Mouse (Mus musculus): ENCODE results near the gene Lrp10. TPM values are rescaled to one million over a fixed set of nuclear protein-coding genes. Genes with fewer than 3 reads are reported as not detected.

Gene Lrp10
- total and polyA plus RNA-seq, 2 experiments from 2014 or later, result 36.0 to 57.7 TPM

- Histone ChIP-seq H3K36me3 (ENCODE audit: insufficient read depth, low read length) (no peaks in the 10 kb centered on the region), H3K27me3 (ENCODE audit: insufficient read depth, low read length) (no peaks in the 10 kb centered on the region), H3K9ac (replicated peaks; ENCODE audit: low read length) (no peak overlapping the region), H3K4me2 (ENCODE audit: low read depth, low read length) (no peak overlapping the region), H3K4me3 (ENCODE audit: low read length) (no peak overlapping the region), H3K9me3 (ENCODE audit: low read length) (no peaks in the 10 kb centered on the region), H3K4me1 (ENCODE audit: insufficient read depth, low read length) (no peaks in the 10 kb centered on the region), H3K27ac (no peak overlapping the region)
- ATAC-seq (no peak), DNase-seq (ENCODE audit: low spot score) (no peak)
- WGBS, result 92% methylated on average over 7 of the region's 7 CpGs
- TF ChIP-seq CTCF (IDR thresholded peaks at IDR 0.05; ENCODE audit: low read depth), result no peak
Measured at GRCm38 (mm10) chr14:54485899-54486298, 22.0 kb downstream of the Lrp10 start.

- no peak for TF ChIP-seq CTCF (IDR thresholded peaks at IDR 0.05; ENCODE audit: low read depth)
- no peak overlapping the region for H3K27ac ChIP-seq
- no peak for ATAC-seq
Measured at GRCm38 (mm10) chr14:54487732-54488131, 23.8 kb downstream of the Lrp10 start.

GRCm38 (mm10) chr14:54488350-54488749, 24.4 kb downstream of the Lrp10 start:
- ATAC-seq (no peak), DNase-seq (ENCODE audit: low spot score) (no peak)
- no peak overlapping the region for H3K9ac ChIP-seq (replicated peaks; ENCODE audit: low read length)
- H3K4me1 ChIP-seq (ENCODE audit: insufficient read depth, low read length), result no peaks in the 10 kb centered on the region
- no peaks in the 10 kb centered on the region for H3K9me3 ChIP-seq (ENCODE audit: low read length)
- no peak overlapping the region for H3K27ac ChIP-seq
- H3K27me3 ChIP-seq (ENCODE audit: insufficient read depth, low read length), result no peaks in the 10 kb centered on the region
- no peak overlapping the region for H3K4me3 ChIP-seq (ENCODE audit: low read length)
- H3K4me2 ChIP-seq (ENCODE audit: low read depth, low read length), result no peak overlapping the region
- no peaks in the 10 kb centered on the region for H3K36me3 ChIP-seq (ENCODE audit: insufficient read depth, low read length)
- no peak for TF ChIP-seq CTCF (IDR thresholded peaks at IDR 0.05; ENCODE audit: low read depth)

More at GRCm38 (mm10) chr14:54487732-54488131, 23.8 kb downstream of the Lrp10 start:
- peak; percentile 64 for DNase-seq (ENCODE audit: low spot score)
- H3K9ac ChIP-seq (replicated peaks; ENCODE audit: low read length), result no peak overlapping the region
- H3K4me3 ChIP-seq (ENCODE audit: low read length), result no peak overlapping the region
- no peaks in the 10 kb centered on the region for H3K36me3 ChIP-seq (ENCODE audit: insufficient read depth, low read length)
- no peaks in the 10 kb centered on the region for H3K4me1 ChIP-seq (ENCODE audit: insufficient read depth, low read length)
- H3K9me3 ChIP-seq (ENCODE audit: low read length), result no peaks in the 10 kb centered on the region
- H3K4me2 ChIP-seq (ENCODE audit: low read depth, low read length), result no peak overlapping the region
- WGBS, result 55% methylated on average over 2 of the region's 2 CpGs
- no peaks in the 10 kb centered on the region for H3K27me3 ChIP-seq (ENCODE audit: insufficient read depth, low read length)

- Histone ChIP-seq H3K27me3 (ENCODE audit: insufficient read depth, low read length) (no peaks in the 10 kb centered on the region), H3K36me3 (ENCODE audit: insufficient read depth, low read length) (no peaks in the 10 kb centered on the region), H3K4me2 (ENCODE audit: low read depth, low read length) (no peak overlapping the region), H3K27ac (no peak overlapping the region), H3K4me3 (ENCODE audit: low read length) (no peak overlapping the region), H3K4me1 (ENCODE audit: insufficient read depth, low read length) (no peaks in the 10 kb centered on the region), H3K9ac (replicated peaks; ENCODE audit: low read length) (no peak overlapping the region), H3K9me3 (ENCODE audit: low read length) (no peaks in the 10 kb centered on the region)
- DNase-seq (ENCODE audit: low spot score) (no peak), ATAC-seq (no peak)
- 69% methylated on average over 18 of the region's 18 CpGs for WGBS
- TF ChIP-seq CTCF (IDR thresholded peaks at IDR 0.05; ENCODE audit: low read depth), result no peak
Measured at GRCm38 (mm10) chr14:54492345-54493131, 28.6 kb downstream of the Lrp10 start.

GRCm38 (mm10) chr14:54493236-54493635, 29.3 kb downstream of the Lrp10 start:
- Histone ChIP-seq H3K9me3 (ENCODE audit: low read length) (no peaks in the 10 kb centered on the region), H3K36me3 (ENCODE audit: insufficient read depth, low read length) (no peaks in the 10 kb centered on the region), H3K4me3 (ENCODE audit: low read length) (no peak overlapping the region), H3K27ac (no peak overlapping the region), H3K9ac (replicated peaks; ENCODE audit: low read length) (no peak overlapping the region), H3K27me3 (ENCODE audit: insufficient read depth, low read length) (no peaks in the 10 kb centered on the region), H3K4me2 (ENCODE audit: low read depth, low read length) (no peak overlapping the region), H3K4me1 (ENCODE audit: insufficient read depth, low read length) (no peaks in the 10 kb centered on the region)
- ATAC-seq (no peak), DNase-seq (ENCODE audit: low spot score) (no peak)
- WGBS, result 94% methylated on average over 5 of the region's 5 CpGs
- no peak for TF ChIP-seq CTCF (IDR thresholded peaks at IDR 0.05; ENCODE audit: low read depth)

GRCm38 (mm10) chr14:54494234-54494633, 30.3 kb downstream of the Lrp10 start:
- Histone ChIP-seq H3K4me3 (ENCODE audit: low read length) (no peak overlapping the region), H3K27ac (no peak overlapping the region), H3K4me2 (ENCODE audit: low read depth, low read length) (no peak overlapping the region), H3K9ac (replicated peaks; ENCODE audit: low read length) (no peak overlapping the region), H3K27me3 (ENCODE audit: insufficient read depth, low read length) (no peaks in the 10 kb centered on the region), H3K9me3 (ENCODE audit: low read length) (no peaks in the 10 kb centered on the region), H3K36me3 (ENCODE audit: insufficient read depth, low read length) (no peaks in the 10 kb centered on the region), H3K4me1 (ENCODE audit: insufficient read depth, low read length) (no peaks in the 10 kb centered on the region)
- peak; percentile 89 for TF ChIP-seq CTCF (IDR thresholded peaks at IDR 0.05; ENCODE audit: low read depth)
- peak; percentile 76 for DNase-seq (ENCODE audit: low spot score)
- WGBS, result 2% methylated on average over 3 of the region's 3 CpGs
- 0 out of 2 replicates have a peak, but pooled peaks have one; percentile 55 for ATAC-seq

GRCm38 (mm10) chr14:54496706-54497105, 32.8 kb downstream of the Lrp10 start:
- H3K4me3 ChIP-seq (ENCODE audit: low read length), result no peak overlapping the region
- WGBS, result 87% methylated on average over 14 of the region's 14 CpGs
- no peak for DNase-seq (ENCODE audit: low spot score)
- no peak overlapping the region for H3K9ac ChIP-seq (replicated peaks; ENCODE audit: low read length)
- no peak overlapping the region for H3K27ac ChIP-seq
- no peak for TF ChIP-seq CTCF (IDR thresholded peaks at IDR 0.05; ENCODE audit: low read depth)
- H3K36me3 ChIP-seq (ENCODE audit: insufficient read depth, low read length), result no peaks in the 10 kb centered on the region
- no peaks in the 10 kb centered on the region for H3K4me1 ChIP-seq (ENCODE audit: insufficient read depth, low read length)
- no peaks in the 10 kb centered on the region for H3K27me3 ChIP-seq (ENCODE audit: insufficient read depth, low read length)
- no peak for ATAC-seq
- no peak overlapping the region for H3K4me2 ChIP-seq (ENCODE audit: low read depth, low read length)
- H3K9me3 ChIP-seq (ENCODE audit: low read length), result no peaks in the 10 kb centered on the region
